Comparison of ENCODE assay signal across 8 mouse cellular contexts in genomic region chr19:25132322-25132721, GRCm38 (mm10).
DNase-seq lines count a peak whose midpoint lies in the region.

No protein-coding gene starts in this region.

- intact Hi-C loops in left cerebral cortex, postnatal 25 days (cut with DNase I) = loop anchor here (1.0 to 5.0 kb wide), 4 partner anchors 170 to 495 kb away; partner anchors contain the start of gene Cbwd1

- peak; percentile 12 for DNase-seq in cerebellum, adult 9-10 months
- DNase-seq in cerebellum, adult 18-20 months = no peak
- DNase-seq in layer of hippocampus, adult 11-12 months (ENCODE audit: low spot score) = peak; percentile 31
- no peak for DNase-seq in layer of hippocampus, postnatal 36 days
- DNase-seq in Muller cell, postnatal 12 days (ENCODE audit: inconsistent ontology term) = peak; percentile 31
- peak; percentile 45 to 54 for DNase-seq in left cerebral cortex, postnatal 25 days (ENCODE audit: low spot score in 2 of 2)
- no peak for DNase-seq in gastrocnemius, postnatal 10 days
- DNase-seq in ovary, postnatal 10 days (ENCODE audit: low spot score) = no peak

Comparison
In these comparisons a context has a peak if more than half of its experiments do, and no peak if none do; other contexts are left out.
1. DNase-seq: peak in cerebellum, adult 9-10 months (single experiment), layer of hippocampus, adult 11-12 months (single experiment), Muller cell, postnatal 12 days (single experiment) and left cerebral cortex, postnatal 25 days (2 of 2); none in cerebellum, adult 18-20 months (0 of 2), layer of hippocampus, postnatal 36 days (0 of 2), gastrocnemius, postnatal 10 days (single experiment) and ovary, postnatal 10 days (single experiment).